Mouse (Mus musculus): ENCODE measurements around the gene Sptbn2.

- TF ChIP-seq TAL1 (IDR thresholded peaks at IDR 0.05; ENCODE audit: low read length) (no peak), GATA1 (IDR thresholded peaks at IDR 0.05; ENCODE audit: low read length) (no peak)
Observed at GRCm38 (mm10) chr19:4666815-4667214, 44.2 kb upstream of the Sptbn2 start.
